Mouse (Mus musculus) megakaryocyte, embryonic 14.5 days (primary cell): ENCODE measurements around the gene Acat3.

ENCODE experiments used
- FLI1 ChIP-seq: IDR thresholded peaks from 2 replicates; pipeline ENCODE4 v1.6.1; 2012; ENCODE audit warnings: low read length, inconsistent platforms, mixed read lengths
- GATA1 ChIP-seq: IDR thresholded peaks from 3 replicates; pipeline ENCODE4 v1.6.1; 2012; ENCODE audit warnings: mixed read lengths, low read length, inconsistent platforms, borderline replicate concordance

DNA sequence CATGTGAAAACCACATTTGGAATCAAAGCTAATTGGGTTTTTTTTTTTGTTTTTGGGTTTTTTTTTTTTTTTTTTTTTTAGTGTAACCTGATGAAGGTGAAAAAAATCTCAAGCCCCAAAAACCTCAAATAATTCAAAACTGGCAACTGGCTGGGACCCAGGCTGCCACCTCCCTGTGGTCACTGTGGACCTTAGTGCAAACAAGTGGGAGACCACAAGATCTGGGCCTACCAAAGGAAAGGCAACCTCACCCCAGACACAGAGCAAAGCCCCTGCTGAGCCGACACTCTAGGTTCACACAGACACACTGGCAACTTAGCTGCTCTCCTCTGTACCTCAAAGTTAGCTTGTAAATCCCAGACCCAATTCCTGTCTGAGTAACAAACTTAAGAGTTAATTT, 36.1 kb downstream of the Acat3 start:
- TF ChIP-seq GATA1 = no peak
- TF ChIP-seq FLI1 = no peak
